Mouse (Mus musculus) retina, postnatal 1 day (tissue): ENCODE results near the gene Zfyve19.

ENCODE experiments used
- DNase-seq: peaks from one replicate; pipeline ENCODE4 v3.0.0-alpha.2; 2012

Gene Zfyve19

DNA sequence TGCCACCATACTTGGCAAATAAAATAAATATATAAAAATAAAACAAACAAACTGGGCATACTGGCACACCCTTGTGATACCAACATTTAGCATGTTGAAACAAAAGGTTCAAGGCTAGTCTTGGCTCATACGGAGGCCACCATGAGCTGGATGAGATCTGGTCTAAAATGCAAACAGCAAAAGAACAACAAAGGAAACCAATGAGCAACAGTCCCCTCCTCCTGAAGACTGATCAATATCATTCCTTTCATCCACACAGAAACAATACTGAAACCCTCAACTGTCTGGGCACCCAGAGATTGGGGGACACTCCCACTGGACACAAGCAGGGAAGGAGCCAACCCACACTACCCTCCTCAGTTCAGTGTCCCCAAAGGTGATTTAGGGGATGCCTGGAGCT lies 10.9 kb upstream of the Zfyve19 start:
- DNase-seq = no peak

- peak; percentile 42 for DNase-seq
These were observed 10.4 kb upstream of the Zfyve19 start for GRCm38 (mm10) chr2:119198049-119198448.

GRCm38 (mm10) chr2:119198934-119199333 lies 9.5 kb upstream of the Zfyve19 start:
- DNase-seq = no peak

DNA sequence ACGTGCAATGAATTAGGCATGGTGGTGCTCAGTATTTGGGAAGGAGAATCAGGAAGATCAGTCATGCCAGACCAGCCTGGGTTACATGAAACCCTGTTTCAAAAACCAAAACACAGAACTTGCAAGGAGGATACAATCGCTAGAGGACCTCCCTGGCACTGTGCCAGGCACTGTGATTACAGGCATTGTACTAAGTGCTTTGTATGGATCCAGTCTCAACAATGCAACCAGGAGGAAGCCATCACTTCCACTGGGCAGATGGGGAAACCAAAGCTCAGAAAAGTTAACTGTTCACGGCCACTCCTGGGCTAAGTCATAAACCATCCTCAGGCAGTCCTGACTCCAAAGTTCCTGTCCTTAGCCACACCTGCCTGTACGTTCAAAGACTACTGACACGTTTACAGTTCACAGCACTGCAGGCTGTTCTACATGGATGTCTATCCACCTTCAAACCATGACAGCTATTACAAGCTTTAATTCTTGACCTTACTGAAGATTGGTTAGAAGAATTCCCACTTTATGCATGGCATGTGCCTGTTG lies 5.4 kb upstream of the Zfyve19 start:
- DNase-seq = peak; percentile 70

DNA sequence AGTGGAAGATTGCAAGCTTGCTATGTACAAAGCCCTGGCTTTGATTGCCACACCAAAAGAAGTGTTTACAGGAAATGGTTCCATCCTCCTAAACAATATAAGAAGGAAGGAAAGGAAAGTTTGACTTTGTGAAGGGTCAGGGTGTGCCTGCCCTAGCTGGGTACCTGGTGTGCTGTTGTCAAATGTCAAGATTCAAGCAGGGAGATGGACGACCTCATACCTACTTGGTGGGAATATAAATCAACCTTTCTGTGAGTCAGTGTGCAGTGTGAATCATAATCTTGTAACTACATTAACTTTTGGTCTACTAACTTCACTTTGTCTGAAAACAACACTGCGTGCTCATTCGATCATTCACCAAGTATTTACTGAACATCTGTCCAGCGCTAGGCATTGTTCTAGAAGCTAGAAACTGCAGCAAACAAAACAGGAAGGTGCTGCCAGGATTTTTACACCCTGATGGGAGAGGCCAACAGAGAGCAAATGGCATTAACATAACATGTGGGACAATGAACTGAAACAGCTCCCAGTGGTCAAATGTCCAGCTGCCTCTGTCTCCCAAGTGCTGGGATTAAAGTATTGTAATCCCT lies 4.5 kb upstream of the Zfyve19 start:
- no peak for DNase-seq

DNA sequence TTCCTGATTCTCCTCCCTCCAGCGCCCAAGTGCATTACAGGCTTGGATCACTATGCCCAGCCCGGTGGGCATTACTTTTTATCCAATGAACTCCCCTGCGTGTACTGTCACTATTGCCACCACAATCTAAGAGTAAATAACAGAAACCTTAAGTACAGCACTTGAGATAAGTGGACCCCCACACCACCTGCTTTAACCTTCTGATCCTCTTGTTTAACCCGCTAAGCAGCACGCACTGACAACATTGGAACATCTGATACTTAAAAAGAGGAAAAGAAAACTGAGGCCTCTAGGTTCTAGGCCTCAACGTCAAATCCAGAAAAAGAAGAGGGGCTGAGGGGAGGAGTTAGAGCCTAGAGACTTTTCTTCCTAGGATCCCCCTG lies 465 bp upstream of the Zfyve19 start:
- DNase-seq = no peak

DNA sequence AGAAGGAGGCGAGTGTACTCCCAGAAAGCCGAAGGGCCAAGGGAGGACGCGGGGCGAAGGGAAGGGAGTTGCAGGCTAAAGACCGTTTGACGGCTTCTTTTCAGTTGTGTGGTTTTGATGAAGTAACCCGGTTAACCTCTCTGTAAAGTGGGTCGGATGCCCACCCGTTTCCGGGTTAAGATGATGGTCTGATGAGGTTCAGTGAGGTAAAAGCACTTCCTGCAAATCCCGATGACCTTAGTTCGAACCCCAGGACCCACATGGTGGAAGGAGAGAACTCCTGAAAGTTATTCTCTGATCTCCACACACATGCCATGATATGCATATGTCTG lies 725 bp downstream of the Zfyve19 start:
- no peak for DNase-seq

DNA sequence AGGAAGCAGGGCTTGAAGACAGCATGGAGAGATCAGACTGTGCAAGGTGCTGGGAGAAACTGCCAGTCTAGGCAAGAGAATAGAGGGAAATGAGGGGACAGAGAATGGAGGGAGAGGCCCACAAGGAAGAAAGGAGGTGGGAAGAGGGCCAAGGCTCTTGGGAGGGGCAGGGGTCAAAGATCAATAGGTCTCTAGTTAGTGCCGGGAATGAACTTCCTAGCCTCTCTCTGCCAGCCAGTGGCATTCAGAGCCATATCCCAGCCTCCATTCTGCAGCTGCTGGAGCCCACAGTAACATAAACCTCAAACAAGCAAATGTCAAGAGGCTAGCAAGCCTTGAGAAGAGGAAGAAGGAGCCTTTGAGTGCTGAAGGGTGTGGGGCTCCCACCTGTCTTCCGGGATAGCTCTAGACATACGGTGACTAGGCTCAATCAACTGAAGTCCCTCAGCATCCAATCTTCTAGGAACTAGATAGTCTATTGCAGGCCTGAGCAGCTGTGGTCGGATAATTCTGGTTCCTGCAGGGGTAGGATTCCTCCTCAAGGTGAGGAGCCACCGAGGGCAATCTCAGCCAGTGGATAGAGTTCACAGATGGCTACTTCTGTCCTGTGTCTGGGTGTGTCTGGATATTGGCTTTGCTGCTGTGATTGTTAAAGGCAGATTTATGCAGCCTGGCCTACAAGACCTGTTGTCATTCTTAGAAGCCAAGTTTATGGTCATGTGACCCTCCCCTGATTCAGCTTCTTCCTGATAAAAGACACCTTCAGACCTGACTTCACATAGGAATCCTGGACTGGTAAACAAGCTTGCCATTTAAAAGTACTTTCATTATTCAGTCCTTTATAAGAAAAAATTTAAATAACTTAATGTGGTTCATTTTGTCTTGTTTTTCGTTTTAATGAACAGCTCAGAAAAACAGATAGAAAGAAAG lies 21.6 kb downstream of the Zfyve19 start, which contains the start of gene Ppp1r14d:
Gene Ppp1r14d, minus strand, starts transcription at position 132 of the 930 bp plus-strand sequence.
- no peak for DNase-seq

DNA sequence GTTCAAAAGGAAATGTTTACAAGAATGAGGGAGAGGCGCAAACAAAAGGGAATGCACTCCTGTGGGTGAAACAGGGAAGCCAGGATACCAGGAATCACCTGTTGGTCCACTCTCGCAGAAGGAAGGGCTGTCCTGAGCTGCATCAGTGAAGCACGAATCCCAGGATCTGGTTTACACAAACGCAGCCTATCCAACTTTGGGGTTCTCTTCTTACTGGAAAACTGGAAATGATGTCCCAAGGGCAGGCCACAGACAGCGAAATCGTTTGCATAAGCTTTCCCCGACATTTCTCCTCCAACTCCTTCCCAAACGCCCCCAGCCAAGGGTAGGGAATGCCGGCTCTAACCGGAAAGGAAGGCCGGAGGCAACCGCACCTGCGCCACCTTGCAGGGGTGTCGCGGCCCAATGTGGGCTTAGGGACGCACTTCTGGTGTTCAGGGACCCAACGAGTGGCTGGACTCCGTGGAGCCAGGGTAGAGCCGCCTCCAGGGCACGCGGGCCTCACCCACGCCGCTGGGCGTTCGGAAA lies 28.3 kb downstream of the Zfyve19 start:
- no peak for DNase-seq

DNA sequence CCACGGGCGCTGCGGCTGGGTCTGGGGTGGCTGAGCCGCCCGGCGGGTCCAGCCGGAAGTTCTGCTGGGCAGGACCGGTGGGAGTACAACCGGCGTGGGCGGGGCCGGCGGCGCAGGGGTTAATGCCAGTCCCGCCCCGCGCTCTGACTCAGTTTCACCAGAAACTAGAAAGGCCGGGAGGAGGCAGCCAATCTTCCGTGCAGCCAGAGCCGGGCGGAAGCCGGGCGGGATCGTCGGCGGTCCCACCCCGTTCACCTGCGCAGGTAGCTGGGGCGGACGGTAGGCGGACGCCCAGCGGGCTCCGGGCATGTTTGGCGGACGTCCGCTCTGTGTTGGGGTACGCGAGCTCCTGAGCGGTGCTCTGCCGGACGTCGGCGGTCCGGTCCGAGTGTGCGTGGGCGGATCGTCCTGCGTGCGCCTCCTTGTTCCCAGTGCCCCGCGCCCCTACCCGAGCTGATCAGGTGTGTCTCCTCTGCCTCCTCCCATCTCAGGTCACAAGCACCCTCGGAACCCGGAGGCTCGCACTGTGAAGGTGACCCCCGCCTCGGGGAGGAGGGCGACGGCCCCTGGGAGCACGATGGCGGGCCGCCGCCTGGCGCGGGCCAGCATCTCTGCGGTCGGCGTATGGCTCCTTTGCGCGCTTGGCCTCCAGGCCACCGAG lies 28.9 kb downstream of the Zfyve19 start, which contains the start of gene Spint1:
Gene Spint1, plus strand, starts transcription at position 153 of the 661 bp plus-strand sequence.
- no peak for DNase-seq

DNA sequence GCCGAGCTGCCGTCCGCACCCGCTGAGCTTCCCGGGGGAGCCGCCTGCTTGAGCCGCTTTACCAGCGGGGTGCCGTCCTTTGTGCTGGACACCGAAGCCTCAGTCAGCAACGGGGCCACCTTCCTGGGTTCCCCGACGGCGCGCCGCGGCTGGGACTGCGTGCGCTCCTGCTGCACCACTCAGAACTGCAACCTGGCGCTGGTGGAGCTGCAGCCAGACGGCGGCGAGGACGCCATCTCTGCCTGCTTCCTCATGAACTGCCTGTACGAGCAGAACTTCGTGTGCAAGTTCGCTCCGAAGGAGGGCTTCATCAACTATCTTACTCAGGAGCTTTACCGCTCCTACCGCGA lies 29.4 kb downstream of the Zfyve19 start:
- peak; percentile 48 for DNase-seq

- DNase-seq = no peak
These were observed 30.3 kb downstream of the Zfyve19 start for GRCm38 (mm10) chr2:119238671-119239070.

DNA sequence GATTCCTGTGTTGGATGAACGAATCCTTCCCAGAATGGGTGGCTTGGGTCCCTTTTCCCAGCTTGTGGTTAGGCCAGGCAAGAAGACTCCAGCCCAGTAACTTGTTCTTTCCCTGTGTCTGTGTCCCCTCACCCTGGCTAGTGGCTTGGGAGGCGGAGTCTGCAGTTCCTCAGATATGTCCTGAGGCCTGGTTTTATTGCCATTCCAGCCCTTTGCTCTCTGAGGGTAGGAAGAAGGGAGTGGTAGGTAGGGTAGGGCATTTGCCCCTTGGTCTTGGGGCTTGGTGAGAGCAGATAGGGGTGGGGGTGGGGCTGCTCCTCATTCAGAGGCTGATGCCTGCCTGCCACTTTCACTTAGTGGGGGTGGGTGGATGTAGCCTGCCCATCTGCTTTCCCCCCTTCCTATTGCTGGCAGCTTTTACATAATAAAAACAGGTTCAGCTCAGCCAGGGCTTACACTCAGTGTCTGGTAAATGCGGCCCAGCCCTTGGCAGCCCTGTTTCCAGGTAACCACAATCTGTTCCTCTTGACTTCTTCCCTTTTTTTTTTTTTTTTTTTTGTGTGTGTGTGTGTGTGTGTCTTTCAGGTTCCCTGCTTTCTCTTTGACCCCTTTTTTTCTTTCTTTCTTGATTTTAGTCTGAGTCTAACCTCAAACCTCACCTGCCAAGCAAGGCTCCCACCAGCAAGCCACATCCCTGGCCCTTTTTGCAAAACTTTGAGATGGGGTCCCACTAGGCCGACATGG lies 31.8 kb downstream of the Zfyve19 start:
- no peak for DNase-seq

- DNase-seq = no peak
These were observed 32.4 kb downstream of the Zfyve19 start for GRCm38 (mm10) chr2:119240819-119241186.

- DNase-seq = no peak
These were observed 34.1 kb downstream of the Zfyve19 start for GRCm38 (mm10) chr2:119242548-119242947.

DNA sequence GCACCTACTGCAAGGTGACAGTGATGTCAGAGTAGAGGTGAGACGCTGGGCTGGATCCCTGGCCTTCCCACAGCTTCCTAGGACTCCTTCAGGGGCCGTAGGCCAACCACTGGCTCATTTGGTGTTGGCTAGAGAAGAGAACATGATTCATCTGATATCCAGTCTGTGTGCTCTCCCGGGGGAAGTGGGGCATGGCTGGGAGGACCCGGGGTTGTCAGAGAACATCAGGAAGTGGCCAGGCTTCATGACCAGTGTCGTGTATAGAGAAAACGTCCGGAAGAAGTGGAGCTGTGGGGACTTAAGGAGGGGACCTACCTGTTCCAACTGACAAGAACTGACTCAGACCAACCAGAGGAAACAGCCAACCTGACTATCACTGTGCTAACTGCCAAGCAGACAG lies 36.8 kb downstream of the Zfyve19 start:
- DNase-seq = no peak

DNA sequence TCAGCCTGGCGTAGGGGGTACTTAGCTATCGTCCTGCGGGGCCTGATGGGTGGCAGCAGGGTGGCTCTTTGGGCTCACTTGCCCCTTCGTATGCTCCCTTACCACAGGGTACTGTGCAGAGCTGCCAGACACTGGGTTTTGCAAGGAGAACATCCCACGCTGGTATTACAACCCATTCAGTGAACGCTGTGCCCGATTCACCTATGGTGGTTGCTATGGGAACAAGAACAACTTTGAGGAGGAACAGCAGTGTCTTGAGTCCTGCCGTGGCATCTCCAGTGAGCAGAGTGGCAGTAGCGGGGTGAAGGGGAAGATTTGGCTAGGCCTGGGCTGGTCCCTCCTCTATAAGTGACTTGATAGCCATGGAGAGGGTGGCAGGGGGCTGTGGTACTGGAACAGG lies 39.5 kb downstream of the Zfyve19 start:
- DNase-seq = no peak

DNA sequence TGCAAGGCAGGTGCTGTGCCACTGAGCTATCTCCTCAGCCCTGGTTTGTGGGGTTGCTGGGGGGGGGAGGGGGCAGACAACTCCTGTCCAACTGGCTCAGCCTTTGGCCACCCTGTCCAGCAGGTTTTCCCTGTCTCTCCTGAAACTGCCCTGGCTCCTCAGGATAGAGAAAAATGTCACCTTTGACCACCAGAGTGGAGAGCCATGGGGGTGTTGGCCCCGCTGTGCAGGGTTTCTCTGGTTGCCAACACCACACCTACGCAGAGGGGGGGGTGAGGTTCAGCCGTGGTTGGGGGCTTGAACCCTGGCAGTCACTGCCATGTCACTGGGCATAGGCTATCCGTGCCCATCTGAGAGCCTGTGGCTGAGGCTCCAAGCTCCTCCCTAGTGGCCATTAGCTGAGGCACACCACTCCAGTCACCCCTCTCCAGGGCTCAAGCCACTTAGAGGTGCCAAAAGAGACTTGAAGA lies 41.2 kb downstream of the Zfyve19 start:
- DNase-seq = no peak

DNA sequence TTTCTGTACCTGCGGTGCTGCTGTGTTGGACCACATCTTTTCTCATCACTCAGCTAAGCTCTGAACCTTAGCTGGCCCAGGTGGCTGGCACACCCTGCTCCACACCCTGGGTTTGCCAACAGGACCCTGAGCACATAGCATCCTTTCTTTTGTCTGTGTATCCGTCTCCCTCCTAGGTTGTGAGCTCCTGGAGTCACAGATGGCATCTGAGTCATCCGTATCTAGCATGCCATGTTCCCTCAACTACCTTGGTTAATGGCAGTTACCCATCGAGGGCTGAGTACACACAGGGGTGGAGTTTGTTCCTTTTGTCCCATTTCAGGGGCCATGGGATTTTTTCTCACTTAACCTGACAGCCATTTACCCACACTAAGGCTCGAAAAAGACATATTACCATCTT lies 42.0 kb downstream of the Zfyve19 start:
- no peak for DNase-seq

- peak; percentile 88 for DNase-seq
These were observed 42.5 kb downstream of the Zfyve19 start for GRCm38 (mm10) chr2:119250826-119251478.

- DNase-seq = no peak
These were observed 46.6 kb downstream of the Zfyve19 start for GRCm38 (mm10) chr2:119254976-119255375.

DNA sequence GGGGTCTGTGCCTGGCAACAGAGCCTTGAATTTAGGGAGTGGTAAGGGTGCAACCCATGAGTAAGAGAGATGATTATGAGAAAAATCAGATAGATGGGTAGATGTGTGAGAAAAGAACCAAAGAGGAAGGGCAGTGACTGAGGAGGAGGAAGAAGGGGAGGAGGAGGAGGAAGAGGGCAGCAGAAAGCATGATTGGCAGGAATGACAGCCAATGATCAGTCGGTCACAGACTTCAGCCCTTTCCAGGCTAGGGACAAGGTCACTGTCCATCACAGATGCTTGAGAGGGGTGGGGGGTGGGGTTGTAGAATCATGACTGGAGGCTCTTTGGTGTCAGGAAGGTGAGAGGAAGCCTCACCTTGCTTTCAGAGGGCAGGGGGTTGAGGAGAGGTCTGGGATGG lies 52.1 kb downstream of the Zfyve19 start:
- peak; percentile 24 for DNase-seq
